Mouse (Mus musculus): ENCODE measurements around the gene Nudt4. TPM values are rescaled to one million over a fixed set of nuclear protein-coding genes. Genes with fewer than 3 reads are reported as not detected.

The Nudt4 gene
- 87.6 and 110 TPM in 2 replicates for total RNA-seq (2014; rRNA removed)
- polyA plus RNA-seq (2015; fragmentation: Nextera tagmentation; extraction: Ambion mirVana): 71.2 and 81.5 TPM in 2 replicates

DNA sequence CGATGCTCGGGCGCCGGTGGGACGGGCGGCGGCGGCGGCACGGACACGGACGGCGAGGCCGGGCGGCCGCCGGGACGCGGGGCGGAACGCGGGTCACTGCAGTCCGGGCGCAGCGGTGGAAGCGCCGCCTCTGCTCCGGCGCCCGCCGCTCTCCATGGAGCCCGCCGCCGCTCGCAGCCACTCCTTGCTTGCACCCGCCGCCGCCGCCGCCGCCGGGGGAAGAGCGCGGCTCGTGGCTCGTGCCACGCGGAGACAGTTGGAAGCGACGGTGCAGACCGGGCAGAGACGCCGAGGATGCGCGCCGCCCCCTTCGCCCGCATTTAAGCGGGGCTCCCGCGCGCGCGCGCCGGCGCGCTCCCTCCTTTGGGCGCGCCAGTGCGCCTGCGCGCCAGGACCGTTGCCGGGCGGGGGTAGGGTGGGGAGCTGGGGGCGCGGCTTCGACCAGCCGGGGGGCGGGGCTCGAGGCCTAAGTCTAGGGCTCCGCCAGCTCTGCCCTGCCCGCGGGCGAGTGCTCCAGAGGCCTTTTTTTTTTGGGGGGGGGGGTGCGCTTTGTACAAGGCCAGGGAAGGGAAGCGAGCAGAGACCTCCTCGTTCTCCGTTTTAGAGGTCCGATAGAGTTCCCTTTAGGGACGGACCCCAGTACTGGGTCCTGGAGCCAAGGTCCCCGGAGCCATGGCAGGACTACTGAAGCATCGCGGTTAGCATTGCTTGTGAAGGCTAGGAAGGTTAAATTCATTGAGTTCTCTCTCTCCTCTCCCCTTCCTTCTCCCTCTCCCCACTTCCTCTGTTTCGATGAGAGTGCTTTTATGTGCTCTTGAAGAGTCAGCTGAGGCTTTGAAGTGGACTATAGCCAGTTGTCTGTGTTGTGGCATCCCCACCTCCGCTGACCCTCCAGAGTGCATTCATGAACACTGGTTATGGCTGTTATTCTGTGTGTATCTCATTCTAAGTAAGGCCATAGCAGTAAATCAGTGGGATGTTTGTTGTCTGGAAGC lies at the start of gene Nudt4:
Gene Nudt4, minus strand, starts transcription at position 296 of the 995 bp plus-strand sequence.
- TF ChIP-seq CTCF (IDR thresholded peaks at IDR 0.05; ENCODE audit: low read depth): peak; percentile 32; the same call in 1 of the 2 replicates
- H3K27me3 ChIP-seq (ENCODE audit: insufficient read depth, low read length): no peaks in the 10 kb centered on the region
- H3K4me3 ChIP-seq (ENCODE audit: low read depth, low read length): peak within 1 kb of the TSS; percentile 91
- H3K4me2 ChIP-seq (ENCODE audit: low read depth): peak within 1 kb of the TSS; percentile 70
- ATAC-seq: peak; percentile 95
- WGBS: 5% methylated on average over 43 of the region's 97 CpGs
- peak within 1 kb of the TSS; percentile 87 for H3K9ac ChIP-seq
- peaks cover 9% of the 10 kb centered on the region for H3K4me1 ChIP-seq (ENCODE audit: insufficient read depth)
- peak within 1 kb of the TSS; percentile 90 for H3K27ac ChIP-seq (ENCODE audit: low read depth, low read length)
- no peaks in the 10 kb centered on the region for H3K9me3 ChIP-seq (ENCODE audit: low read length)
- no peaks in the 10 kb centered on the region for H3K36me3 ChIP-seq (ENCODE audit: insufficient read depth)
- DNase-seq: peak; percentile 98

DNA sequence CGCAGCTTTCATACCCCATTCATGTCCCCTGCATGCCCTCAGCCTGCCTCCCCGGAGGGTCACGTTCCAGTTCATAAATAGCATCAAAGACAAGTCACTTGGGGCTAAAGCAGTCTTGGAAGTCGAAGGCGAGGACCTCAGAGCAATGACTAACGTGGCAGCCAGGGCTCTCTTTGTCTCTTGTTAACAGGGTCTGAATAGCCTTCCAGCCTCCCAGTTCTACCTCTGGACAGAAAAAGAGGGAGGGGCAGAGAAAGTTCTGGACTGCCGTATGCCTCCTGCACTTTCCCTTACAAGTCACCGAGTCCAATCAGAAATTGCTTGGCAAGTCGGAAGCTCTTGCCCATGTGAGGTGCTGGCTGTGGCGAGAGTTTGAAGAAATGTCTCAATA lies 47.4 kb upstream of the Nudt4 start:
- 42% methylated on average over 10 of the region's 10 CpGs for WGBS

DNA sequence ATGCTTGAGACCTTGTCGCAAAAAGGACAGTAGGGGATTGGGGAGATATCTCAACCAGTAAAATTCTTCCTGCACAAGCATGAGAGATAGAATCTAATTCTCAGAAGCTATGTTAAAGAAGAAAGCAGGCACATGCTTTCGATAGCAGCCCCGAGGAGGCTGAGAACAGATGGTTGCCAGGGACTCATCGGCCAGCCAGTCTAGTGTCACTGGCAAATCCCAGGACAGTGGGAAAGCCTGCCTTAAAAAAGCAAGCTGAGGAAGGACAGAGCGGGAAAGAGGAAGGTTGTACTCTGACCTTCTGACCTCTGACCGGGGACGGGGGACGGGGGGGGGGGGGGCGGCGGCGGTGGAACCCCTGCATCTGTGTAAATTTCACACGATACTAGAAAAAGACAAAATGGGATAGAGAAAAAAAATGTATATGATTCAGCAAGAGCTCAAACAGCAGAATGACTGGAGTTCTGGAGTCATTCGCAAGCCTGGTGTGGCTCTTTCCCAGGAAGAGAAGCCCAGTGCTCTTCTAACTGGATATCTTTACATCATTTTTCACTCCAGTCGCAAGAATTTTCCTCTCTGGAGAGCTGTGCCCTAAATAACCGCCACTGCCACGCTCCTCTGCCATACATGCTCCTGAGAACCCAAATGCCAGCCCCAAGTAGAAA lies 46.9 kb upstream of the Nudt4 start:
- 0 out of 2 replicates have a peak, but pooled peaks cover 3% of the 10 kb centered on the region for H3K4me1 ChIP-seq (ENCODE audit: insufficient read depth)
- WGBS: 63% methylated on average over 16 of the region's 16 CpGs
- ATAC-seq (peak; percentile 27; the same call in 1 of the 2 replicates), DNase-seq (no peak)
- no peaks in the 10 kb centered on the region for H3K9me3 ChIP-seq (ENCODE audit: low read length)
- H3K27me3 ChIP-seq (ENCODE audit: insufficient read depth, low read length): no peaks in the 10 kb centered on the region
- H3K27ac ChIP-seq (ENCODE audit: low read depth, low read length): peak overlapping the region; percentile 29; the same call in 1 of the 2 replicates
- H3K4me3 ChIP-seq (ENCODE audit: low read depth, low read length): no peak overlapping the region
- no peak for TF ChIP-seq CTCF (IDR thresholded peaks at IDR 0.05; ENCODE audit: low read depth)
- H3K9ac ChIP-seq: no peak overlapping the region
- H3K36me3 ChIP-seq (ENCODE audit: insufficient read depth): no peaks in the 10 kb centered on the region
- no peak overlapping the region for H3K4me2 ChIP-seq (ENCODE audit: low read depth)

More for the DNA sequence above, 47.4 kb upstream of the Nudt4 start:
- ATAC-seq (no peak), DNase-seq (no peak)
- Histone ChIP-seq H3K4me3 (ENCODE audit: low read depth, low read length) (no peak overlapping the region), H3K4me2 (ENCODE audit: low read depth) (no peak overlapping the region), H3K9me3 (ENCODE audit: low read length) (no peaks in the 10 kb centered on the region), H3K27me3 (ENCODE audit: insufficient read depth, low read length) (no peaks in the 10 kb centered on the region), H3K9ac (no peak overlapping the region), H3K4me1 (ENCODE audit: insufficient read depth) (0 out of 2 replicates have a peak, but pooled peaks cover 3% of the 10 kb centered on the region), H3K36me3 (ENCODE audit: insufficient read depth) (no peaks in the 10 kb centered on the region), H3K27ac (ENCODE audit: low read depth, low read length) (no peak overlapping the region; the same call in 1 of the 2 replicates)
- no peak for TF ChIP-seq CTCF (IDR thresholded peaks at IDR 0.05; ENCODE audit: low read depth)

DNA sequence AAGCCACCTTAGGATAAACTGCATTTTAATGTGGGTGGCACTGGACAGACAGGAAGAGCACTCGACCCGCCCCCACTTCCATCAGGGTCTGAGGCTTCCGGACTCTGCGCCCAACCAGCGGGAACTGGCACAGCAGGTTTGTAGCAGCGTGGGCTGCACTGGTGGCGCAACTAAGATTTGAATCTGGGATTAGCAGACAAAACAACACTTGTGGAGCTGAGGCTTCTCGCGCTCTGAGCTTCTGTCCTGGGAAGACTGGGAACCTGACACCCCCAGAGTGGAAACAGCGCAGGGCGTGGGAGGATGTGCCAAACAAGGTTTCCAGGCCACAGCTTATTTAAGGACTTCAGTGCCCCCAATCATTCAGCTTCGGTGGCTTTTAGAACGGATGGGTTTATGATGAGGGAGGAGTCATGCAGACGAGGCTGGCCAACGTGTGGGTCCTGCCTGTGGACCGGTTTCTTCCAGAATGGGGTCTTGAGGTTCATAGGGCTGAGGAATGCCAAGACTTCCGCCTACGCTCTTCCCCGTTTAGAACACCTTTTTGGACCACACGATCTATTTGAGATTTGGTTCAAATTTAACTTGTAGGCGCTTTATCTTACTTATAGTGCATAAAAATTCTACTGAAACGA lies 41.1 kb upstream of the Nudt4 start:
- Histone ChIP-seq H3K27ac (ENCODE audit: low read depth, low read length) (no peak overlapping the region), H3K4me1 (ENCODE audit: insufficient read depth) (no peaks in the 10 kb centered on the region), H3K9me3 (ENCODE audit: low read length) (no peaks in the 10 kb centered on the region), H3K4me2 (ENCODE audit: low read depth) (no peak overlapping the region), H3K9ac (no peak overlapping the region), H3K4me3 (ENCODE audit: low read depth, low read length) (no peak overlapping the region), H3K27me3 (ENCODE audit: insufficient read depth, low read length) (no peaks in the 10 kb centered on the region), H3K36me3 (ENCODE audit: insufficient read depth) (no peaks in the 10 kb centered on the region)
- ATAC-seq (no peak), DNase-seq (no peak)
- no peak for TF ChIP-seq CTCF (IDR thresholded peaks at IDR 0.05; ENCODE audit: low read depth)
- 72% methylated on average over 22 of the region's 22 CpGs for WGBS

DNA sequence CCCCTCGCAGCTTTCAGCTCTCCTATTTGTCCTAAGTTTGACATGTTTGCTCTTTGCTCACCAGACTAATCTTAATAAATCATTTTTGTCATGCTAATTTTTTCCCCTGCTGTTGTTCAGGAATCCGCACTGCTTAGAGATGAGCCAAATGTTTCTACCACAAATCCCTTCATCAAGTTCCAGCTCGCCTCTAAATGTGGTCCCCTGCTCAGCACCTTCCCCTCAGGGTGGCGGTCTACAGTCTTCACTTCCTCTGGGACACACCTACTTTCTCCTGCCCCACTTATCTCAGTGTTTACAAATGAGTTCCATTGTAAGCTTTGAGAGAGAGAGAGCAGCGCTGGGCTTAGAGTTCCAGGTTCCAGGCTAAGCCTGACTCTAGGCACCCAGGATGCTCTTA lies 36.6 kb upstream of the Nudt4 start:
- no peak for TF ChIP-seq CTCF (IDR thresholded peaks at IDR 0.05; ENCODE audit: low read depth)
- Histone ChIP-seq H3K36me3 (ENCODE audit: insufficient read depth) (no peaks in the 10 kb centered on the region), H3K4me2 (ENCODE audit: low read depth) (no peak overlapping the region), H3K9ac (no peak overlapping the region), H3K9me3 (ENCODE audit: low read length) (no peaks in the 10 kb centered on the region), H3K4me3 (ENCODE audit: low read depth, low read length) (no peak overlapping the region), H3K4me1 (ENCODE audit: insufficient read depth) (no peaks in the 10 kb centered on the region), H3K27me3 (ENCODE audit: insufficient read depth, low read length) (no peaks in the 10 kb centered on the region), H3K27ac (ENCODE audit: low read depth, low read length) (peak overlapping the region; percentile 64)
- WGBS: 29% methylated on average over 5 of the region's 5 CpGs
- DNase-seq (no peak), ATAC-seq (no peak)

DNA sequence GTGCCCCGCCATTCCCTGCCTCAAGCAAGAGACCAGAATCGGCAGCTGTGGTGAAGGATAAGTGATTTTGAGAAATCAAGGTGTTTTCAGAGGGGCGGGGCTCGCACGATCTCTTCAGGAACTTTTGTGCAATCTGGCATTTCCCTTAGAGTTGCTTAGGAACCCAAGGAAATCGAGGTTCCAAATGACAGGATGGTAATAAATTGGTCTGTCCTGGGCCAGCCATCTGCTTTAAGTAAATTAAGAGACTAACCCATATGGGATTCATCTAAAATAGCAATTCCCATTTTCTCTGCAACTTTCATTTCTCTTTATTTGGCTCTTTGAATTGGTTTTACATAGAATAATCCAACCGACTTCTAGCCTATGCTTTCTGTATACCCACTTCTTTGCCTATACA lies 35.8 kb upstream of the Nudt4 start:
- Histone ChIP-seq H3K4me1 (ENCODE audit: insufficient read depth) (no peaks in the 10 kb centered on the region), H3K27ac (ENCODE audit: low read depth, low read length) (no peak overlapping the region; the same call in 1 of the 2 replicates), H3K9me3 (ENCODE audit: low read length) (no peaks in the 10 kb centered on the region), H3K4me2 (ENCODE audit: low read depth) (no peak overlapping the region), H3K4me3 (ENCODE audit: low read depth, low read length) (no peak overlapping the region), H3K9ac (no peak overlapping the region), H3K27me3 (ENCODE audit: insufficient read depth, low read length) (no peaks in the 10 kb centered on the region), H3K36me3 (ENCODE audit: insufficient read depth) (no peaks in the 10 kb centered on the region)
- DNase-seq (peak; percentile 62), ATAC-seq (peak; percentile 70)
- WGBS: 78% methylated on average over 7 of the region's 7 CpGs
- no peak for TF ChIP-seq CTCF (IDR thresholded peaks at IDR 0.05; ENCODE audit: low read depth)

Measured in forebrain, postnatal 0 days (tissue).